Mouse (Mus musculus) megakaryocyte-erythroid progenitor cell, adult 5-6 weeks (primary cell): ENCODE measurements around the gene Lce1h. TPM values are rescaled to one million over a fixed set of nuclear protein-coding genes. Genes with fewer than 3 reads are reported as not detected.

Experiments used
- ATAC-seq: replicated peaks from 2 replicates; pipeline ENCODE4 v1.8.0; 2016; ENCODE audit warnings: mild to moderate bottlenecking, inconsistent platforms; ENCODE audit not compliant: severe bottlenecking, poor library complexity, low FRiP score, low TSS enrichment
- total RNA-seq, 2 experiments: library from RNA; stranded (forward) in 1 of 2; stranded (reverse) in 1 of 2; fragments of 200-1000, 215-1000 nt in 1 of 2; fragments of >200 nt in 1 of 2; fragmentation: Nextera tagmentation in 1 of 2; gene quantifications; 2 replicates each; pipeline ENCODE4 v1.2.3; 2014 to 2017

Lce1h gene
- total RNA-seq (2014; fragmentation: Nextera tagmentation), result not detected in 2 replicates
- not detected in 2 replicates for total RNA-seq (2017)

DNA sequence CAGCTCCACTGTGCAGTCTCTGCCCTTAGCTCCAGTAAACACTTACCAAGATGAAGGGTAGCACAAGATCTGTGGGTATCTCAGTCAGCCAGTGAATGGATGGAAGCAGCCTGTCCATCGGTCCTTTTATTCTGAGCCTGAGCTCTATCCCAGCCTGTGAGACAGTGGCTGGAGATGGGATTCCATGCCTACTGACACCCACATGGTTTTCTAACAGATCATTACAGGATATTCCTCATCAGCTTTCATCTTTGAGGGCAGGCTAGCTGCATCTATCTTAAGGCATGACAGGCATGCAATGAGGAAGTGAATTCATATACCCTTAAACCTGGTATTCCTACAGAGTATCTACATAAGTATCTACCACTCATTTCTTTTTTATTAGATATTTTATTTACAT lies at the start of gene Lce1h:
Gene Lce1h, minus strand, starts transcription at position 101 of the 400 bp plus-strand sequence.
- ATAC-seq, result no peak

DNA sequence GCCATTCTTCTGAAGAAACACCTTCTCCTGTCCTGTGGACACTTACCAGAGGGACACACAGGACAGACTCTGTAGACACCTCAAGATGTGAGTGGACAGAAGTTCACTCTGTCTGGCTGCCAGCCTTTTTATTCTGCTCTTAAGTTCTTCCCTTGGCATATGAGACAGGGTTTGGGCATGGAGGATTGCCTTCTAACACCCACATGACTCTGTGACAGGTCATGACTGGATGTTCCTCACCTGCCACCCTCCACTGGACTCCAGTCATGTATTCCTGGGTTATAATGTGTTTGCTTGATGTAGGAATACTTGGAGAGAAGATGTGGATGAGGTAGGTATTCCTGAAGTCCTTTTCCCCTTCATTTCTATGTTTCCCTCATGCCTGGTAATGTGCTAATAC lies 42.9 kb upstream of the Lce1h start, which contains the start of gene Lce1k:
Gene Lce1k, minus strand, starts transcription at position 101 of the 400 bp plus-strand sequence.
- ATAC-seq, result no peak

DNA sequence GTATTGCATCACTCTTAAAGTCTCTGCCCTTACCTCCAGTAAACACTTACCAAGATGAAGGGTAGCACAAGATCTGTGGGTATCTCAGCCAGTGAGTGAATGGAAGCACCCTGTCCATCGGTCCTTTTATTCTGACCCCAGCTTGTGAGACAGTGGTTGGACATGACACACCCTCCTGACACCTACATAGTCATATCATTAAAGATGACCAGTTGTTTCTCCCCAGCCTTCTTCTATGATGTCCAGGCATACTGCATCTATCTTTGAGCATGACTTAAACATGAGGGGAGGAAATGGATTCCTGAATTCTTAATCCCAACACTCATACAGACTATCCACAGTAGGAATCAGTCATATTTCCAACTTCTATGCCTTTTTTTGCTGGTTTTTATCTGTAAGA lies 25.5 kb upstream of the Lce1h start, which contains the start of gene Lce1j:
Gene Lce1j, minus strand, starts transcription at position 101 of the 400 bp plus-strand sequence.
- ATAC-seq, result no peak

DNA sequence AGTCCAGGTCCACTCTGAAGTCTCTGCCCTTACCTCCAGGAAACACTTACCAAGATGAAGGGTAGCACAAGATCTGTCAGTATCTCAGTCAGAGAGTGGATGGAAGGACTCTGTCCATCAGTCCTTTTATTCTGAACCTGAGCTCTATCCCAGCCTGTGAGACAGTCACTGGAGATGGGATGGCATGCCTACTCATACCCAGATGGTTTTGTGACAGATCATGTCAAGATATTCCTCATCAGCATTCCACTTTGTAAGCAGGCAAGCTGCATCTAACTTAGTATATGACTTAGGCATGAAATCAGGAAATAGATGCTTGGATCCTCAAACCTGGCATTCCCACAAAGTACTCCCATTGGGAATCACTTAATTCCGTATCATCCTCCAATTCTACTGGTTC lies 13.9 kb upstream of the Lce1h start, which contains the start of gene Lce1i:
Gene Lce1i, minus strand, starts transcription at position 101 of the 400 bp plus-strand sequence.
- ATAC-seq, result no peak

DNA sequence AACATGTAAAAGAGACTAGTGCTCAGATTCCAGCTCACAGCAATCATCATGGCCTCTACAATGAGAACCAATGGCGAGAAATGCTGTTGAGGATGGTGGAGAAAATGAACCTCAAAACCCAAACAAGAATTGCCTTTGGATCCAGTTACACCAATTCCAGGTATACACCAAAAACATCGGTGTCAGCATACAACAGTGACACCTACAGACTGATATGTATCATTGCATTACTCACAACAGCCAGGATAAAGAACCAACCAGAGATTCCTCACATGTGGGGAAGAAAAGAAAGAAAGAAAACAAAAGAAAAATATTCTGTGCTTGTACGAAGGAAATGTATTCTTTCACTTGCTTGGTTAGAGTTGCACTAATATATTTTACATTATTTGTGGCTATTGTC lies 6.7 kb upstream of the Lce1h start:
- no peak for ATAC-seq

DNA sequence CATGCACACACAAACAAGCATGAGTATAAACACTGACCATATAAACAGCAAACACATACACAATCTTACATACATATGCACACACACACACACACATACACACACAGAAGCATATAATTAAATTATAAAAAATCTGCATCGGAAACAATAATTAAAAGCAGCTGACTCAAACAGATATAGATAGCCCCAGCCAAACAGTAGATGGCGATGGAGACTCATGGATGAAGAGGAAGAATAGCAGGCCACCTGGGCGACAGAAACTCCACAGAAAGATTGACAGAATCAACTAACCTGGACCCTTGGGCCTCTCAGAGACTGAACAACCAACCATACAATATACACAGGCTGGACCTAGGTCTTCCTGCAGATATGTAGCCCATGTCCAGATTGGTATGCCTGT lies 11.7 kb downstream of the Lce1h start:
- ATAC-seq, result no peak

DNA sequence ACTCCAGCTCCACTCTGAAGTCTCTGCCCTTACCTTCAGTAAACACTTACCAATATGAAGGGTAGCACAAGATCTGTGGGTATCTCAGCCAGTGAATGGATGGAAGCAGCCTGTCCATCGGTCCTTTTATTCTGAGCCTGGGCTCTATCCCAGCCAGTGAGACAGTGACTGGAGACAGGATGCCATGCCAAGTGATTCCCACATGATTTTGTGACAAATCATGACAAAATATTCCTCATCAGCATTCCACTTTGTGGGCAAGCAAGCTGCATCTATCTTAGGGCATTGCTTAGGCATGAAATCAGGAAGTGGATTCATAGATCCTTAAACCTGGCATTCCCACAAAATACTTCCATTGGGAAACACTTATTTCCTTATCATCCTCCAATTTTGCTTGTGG lies 12.6 kb downstream of the Lce1h start, which contains the start of gene Lce1g:
Gene Lce1g, minus strand, starts transcription at position 101 of the 400 bp plus-strand sequence.
- ATAC-seq, result no peak

DNA sequence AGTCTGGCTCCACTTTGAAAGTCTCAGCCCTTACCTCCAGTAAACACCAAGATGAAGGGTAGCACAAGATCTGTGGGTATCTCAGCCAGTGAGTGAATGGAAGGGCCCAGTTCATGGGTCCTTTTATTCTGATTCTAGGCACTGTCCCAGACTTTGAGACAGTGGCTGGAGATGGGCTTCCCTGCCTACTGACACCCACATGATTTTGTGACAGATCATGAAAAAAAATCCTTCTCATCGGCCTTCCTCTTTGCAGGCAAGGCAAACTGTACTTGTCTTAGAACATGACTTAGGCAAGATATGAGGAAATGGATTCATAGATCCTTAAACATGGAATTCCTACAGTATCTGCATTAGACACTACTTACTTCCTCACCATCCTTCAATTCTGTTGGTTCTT lies 25.9 kb downstream of the Lce1h start, which contains the start of gene Gm38119:
Gene Gm38119, minus strand, starts transcription at position 101 of the 400 bp plus-strand sequence.
- no peak for ATAC-seq

DNA sequence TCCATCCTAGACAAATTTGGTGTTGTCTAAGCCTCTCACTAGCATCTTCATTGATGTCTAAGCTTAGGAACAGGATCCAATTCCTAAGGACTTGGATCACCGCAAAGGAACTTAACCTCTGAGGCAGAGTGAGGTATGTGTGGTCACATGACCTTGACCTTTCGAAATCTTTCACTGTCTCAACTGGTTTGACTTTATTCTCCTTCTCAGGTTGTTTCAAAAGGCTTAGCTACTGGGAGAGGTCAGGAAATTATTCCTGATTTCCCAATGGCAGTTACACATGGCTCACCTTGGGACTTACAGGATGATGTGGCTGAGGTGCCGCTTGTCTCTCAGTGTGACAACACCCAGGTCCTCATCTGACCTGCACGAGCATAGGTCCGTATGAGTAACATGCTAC lies 42.2 kb downstream of the Lce1h start:
- no peak for ATAC-seq

DNA sequence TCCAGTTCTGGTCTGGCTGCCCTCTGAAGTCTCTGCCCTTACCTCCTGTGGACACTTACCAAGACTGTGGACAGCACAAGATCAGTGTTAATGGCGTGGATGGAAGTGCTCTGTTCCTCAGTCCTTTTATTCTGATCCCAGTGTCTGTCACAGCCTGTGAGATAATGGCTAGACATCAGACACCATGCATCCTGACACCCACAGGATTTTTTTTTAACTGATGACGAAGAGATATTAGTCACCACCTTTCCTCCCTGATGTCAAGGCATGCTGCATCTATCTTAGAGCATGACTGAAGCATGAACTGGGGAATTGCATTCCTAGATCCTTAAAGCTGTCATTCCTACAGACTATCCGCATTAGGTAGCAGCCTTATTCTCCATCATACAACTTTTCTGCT lies 44.6 kb downstream of the Lce1h start, which contains the start of gene Lce1f:
Gene Lce1f, minus strand, starts transcription at position 101 of the 400 bp plus-strand sequence.
- ATAC-seq, result no peak

DNA sequence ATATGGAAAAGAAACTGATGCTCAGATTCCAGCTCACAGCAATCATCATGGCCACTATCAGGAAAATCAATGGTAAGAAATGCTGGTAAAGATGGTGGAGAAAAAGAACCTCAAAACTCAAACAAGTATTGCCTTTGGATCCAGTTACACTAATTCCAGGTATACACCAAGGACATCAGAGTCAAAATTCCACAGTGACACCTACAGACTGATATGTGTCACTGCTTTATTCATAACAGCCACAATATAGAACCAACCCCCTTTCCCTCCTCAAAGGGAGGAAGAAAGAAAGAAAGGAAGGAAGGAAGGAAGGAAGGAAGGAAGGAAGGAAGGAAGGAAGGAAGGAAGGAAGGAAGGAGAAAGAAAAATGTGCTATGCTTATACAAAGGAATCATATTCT lies 49.7 kb downstream of the Lce1h start:
- ATAC-seq, result no peak

Other genes with a start within 250 kb of the Lce1h start
- gene 2310046K23Rik, start 230.6 kb downstream of the Lce1h start, total RNA-seq (2014; fragmentation: Nextera tagmentation), result not detected in 2 replicates
- gene 2310046K23Rik, start 230.6 kb downstream of the Lce1h start, total RNA-seq (2017), result not detected in 2 replicates
- not detected in 2 replicates for gene Ivl, start 191.3 kb downstream of the Lce1h start, total RNA-seq (2014; fragmentation: Nextera tagmentation)
- not detected in 2 replicates for gene Ivl, start 191.3 kb downstream of the Lce1h start, total RNA-seq (2017)
- not detected in 2 replicates for gene Smcp, start 176.1 kb downstream of the Lce1h start, total RNA-seq (2014; fragmentation: Nextera tagmentation)
- gene Smcp, start 176.1 kb downstream of the Lce1h start, total RNA-seq (2017), result not detected in 2 replicates
- gene 2210017I01Rik, start 157.6 kb downstream of the Lce1h start, total RNA-seq (2014; fragmentation: Nextera tagmentation), result not detected in 2 replicates
- gene 2210017I01Rik, start 157.6 kb downstream of the Lce1h start, total RNA-seq (2017), result not detected in 2 replicates
- not detected in 2 replicates for gene Lce6a, start 143.4 kb downstream of the Lce1h start, total RNA-seq (2014; fragmentation: Nextera tagmentation)
- not detected in 2 replicates for gene Lce6a, start 143.4 kb downstream of the Lce1h start, total RNA-seq (2017)
- gene Lce1a1, start 116.8 kb downstream of the Lce1h start, total RNA-seq (2014; fragmentation: Nextera tagmentation), result not detected in 2 replicates
- gene Lce1a1, start 116.8 kb downstream of the Lce1h start, total RNA-seq (2017), result not detected in 2 replicates
- gene Lce1b, start 108.1 kb downstream of the Lce1h start, total RNA-seq (2014; fragmentation: Nextera tagmentation), result not detected in 2 replicates
- not detected in 2 replicates for gene Lce1b, start 108.1 kb downstream of the Lce1h start, total RNA-seq (2017)
- gene Lce1a2, start 94.8 kb downstream of the Lce1h start, total RNA-seq (2014; fragmentation: Nextera tagmentation), result not detected in 2 replicates
- not detected in 2 replicates for gene Lce1a2, start 94.8 kb downstream of the Lce1h start, total RNA-seq (2017)
- gene Lce1c, start 85.8 kb downstream of the Lce1h start, total RNA-seq (2014; fragmentation: Nextera tagmentation), result not detected in 2 replicates
- not detected in 2 replicates for gene Lce1c, start 85.8 kb downstream of the Lce1h start, total RNA-seq (2017)
- gene Lce1d, start 77.9 kb downstream of the Lce1h start, total RNA-seq (2014; fragmentation: Nextera tagmentation), result not detected in 2 replicates
- gene Lce1d, start 77.9 kb downstream of the Lce1h start, total RNA-seq (2017), result not detected in 2 replicates
- not detected in 2 replicates for gene Lce1e, start 56.0 kb downstream of the Lce1h start, total RNA-seq (2014; fragmentation: Nextera tagmentation)
- not detected in 2 replicates for gene Lce1e, start 56.0 kb downstream of the Lce1h start, total RNA-seq (2017)
- not detected in 2 replicates for gene Lce1f, start 44.7 kb downstream of the Lce1h start, total RNA-seq (2014; fragmentation: Nextera tagmentation)
- not detected in 2 replicates for gene Lce1f, start 44.7 kb downstream of the Lce1h start, total RNA-seq (2017)
- not detected in 2 replicates for gene Gm38119, start 26.0 kb downstream of the Lce1h start, total RNA-seq (2014; fragmentation: Nextera tagmentation)
- not detected in 2 replicates for gene Gm38119, start 26.0 kb downstream of the Lce1h start, total RNA-seq (2017)
- gene Lce1g, start 12.7 kb downstream of the Lce1h start, total RNA-seq (2014; fragmentation: Nextera tagmentation), result not detected in 2 replicates
- not detected in 2 replicates for gene Lce1g, start 12.7 kb downstream of the Lce1h start, total RNA-seq (2017)
- gene Lce1i, start 13.8 kb upstream of the Lce1h start, total RNA-seq (2014; fragmentation: Nextera tagmentation), result not detected in 2 replicates
- not detected in 2 replicates for gene Lce1i, start 13.8 kb upstream of the Lce1h start, total RNA-seq (2017)
- not detected in 2 replicates for gene Lce1j, start 25.4 kb upstream of the Lce1h start, total RNA-seq (2014; fragmentation: Nextera tagmentation)
- not detected in 2 replicates for gene Lce1j, start 25.4 kb upstream of the Lce1h start, total RNA-seq (2017)
- gene Lce1k, start 42.8 kb upstream of the Lce1h start, total RNA-seq (2014; fragmentation: Nextera tagmentation), result not detected in 2 replicates
- not detected in 2 replicates for gene Lce1k, start 42.8 kb upstream of the Lce1h start, total RNA-seq (2017)
- not detected in 2 replicates for gene Kprp, start 62.2 kb upstream of the Lce1h start, total RNA-seq (2014; fragmentation: Nextera tagmentation)
- not detected in 2 replicates for gene Kprp, start 62.2 kb upstream of the Lce1h start, total RNA-seq (2017)
- not detected in 2 replicates for gene Lce1l, start 86.2 kb upstream of the Lce1h start, total RNA-seq (2014; fragmentation: Nextera tagmentation)
- gene Lce1l, start 86.2 kb upstream of the Lce1h start, total RNA-seq (2017), result not detected in 2 replicates
- gene 2310050C09Rik, start 105.2 kb upstream of the Lce1h start, total RNA-seq (2014; fragmentation: Nextera tagmentation), result not detected in 2 replicates
- gene 2310050C09Rik, start 105.2 kb upstream of the Lce1h start, total RNA-seq (2017), result not detected in 2 replicates
- gene Lce3a, start 161.2 kb upstream of the Lce1h start, total RNA-seq (2014; fragmentation: Nextera tagmentation), result not detected in 2 replicates
- gene Lce3a, start 161.2 kb upstream of the Lce1h start, total RNA-seq (2017), result not detected in 2 replicates
- gene Lce3b, start 167.9 kb upstream of the Lce1h start, total RNA-seq (2014; fragmentation: Nextera tagmentation), result not detected in 2 replicates
- gene Lce3b, start 167.9 kb upstream of the Lce1h start, total RNA-seq (2017), result not detected in 2 replicates
- not detected in 2 replicates for gene Lce3c, start 179.4 kb upstream of the Lce1h start, total RNA-seq (2014; fragmentation: Nextera tagmentation)
- not detected in 2 replicates for gene Lce3c, start 179.4 kb upstream of the Lce1h start, total RNA-seq (2017)
- not detected in 2 replicates for gene Lce3d, start 192.3 kb upstream of the Lce1h start, total RNA-seq (2014; fragmentation: Nextera tagmentation)
- not detected in 2 replicates for gene Lce3d, start 192.3 kb upstream of the Lce1h start, total RNA-seq (2017)
- gene Lce3e, start 202.0 kb upstream of the Lce1h start, total RNA-seq (2014; fragmentation: Nextera tagmentation), result not detected in 2 replicates
- not detected in 2 replicates for gene Lce3e, start 202.0 kb upstream of the Lce1h start, total RNA-seq (2017)
- gene Lce3f, start 227.2 kb upstream of the Lce1h start, total RNA-seq (2014; fragmentation: Nextera tagmentation), result not detected in 2 replicates
- gene Lce3f, start 227.2 kb upstream of the Lce1h start, total RNA-seq (2017), result not detected in 2 replicates